Mouse (Mus musculus) MN1 (cell line): ENCODE data around the gene Stk10.
"Not testable (repeated sequence)": the region's sequence is repeated elsewhere in the genome, so short reads cannot be mapped to it uniquely, and the experiment has no call there.

ENCODE experiments used
- DNase-seq: peaks from one replicate; pipeline ENCODE4 v3.0.0-alpha.2; 2016; ENCODE audit warnings: low spot score

Gene Stk10

GRCm38 (mm10) chr11:32601528-32602323 lies 68.6 kb downstream of the Stk10 start:
- DNase-seq, result no peak

- DNase-seq, result no peak
These were observed 71.6 kb downstream of the Stk10 start for GRCm38 (mm10) chr11:32604663-32605062.

DNA sequence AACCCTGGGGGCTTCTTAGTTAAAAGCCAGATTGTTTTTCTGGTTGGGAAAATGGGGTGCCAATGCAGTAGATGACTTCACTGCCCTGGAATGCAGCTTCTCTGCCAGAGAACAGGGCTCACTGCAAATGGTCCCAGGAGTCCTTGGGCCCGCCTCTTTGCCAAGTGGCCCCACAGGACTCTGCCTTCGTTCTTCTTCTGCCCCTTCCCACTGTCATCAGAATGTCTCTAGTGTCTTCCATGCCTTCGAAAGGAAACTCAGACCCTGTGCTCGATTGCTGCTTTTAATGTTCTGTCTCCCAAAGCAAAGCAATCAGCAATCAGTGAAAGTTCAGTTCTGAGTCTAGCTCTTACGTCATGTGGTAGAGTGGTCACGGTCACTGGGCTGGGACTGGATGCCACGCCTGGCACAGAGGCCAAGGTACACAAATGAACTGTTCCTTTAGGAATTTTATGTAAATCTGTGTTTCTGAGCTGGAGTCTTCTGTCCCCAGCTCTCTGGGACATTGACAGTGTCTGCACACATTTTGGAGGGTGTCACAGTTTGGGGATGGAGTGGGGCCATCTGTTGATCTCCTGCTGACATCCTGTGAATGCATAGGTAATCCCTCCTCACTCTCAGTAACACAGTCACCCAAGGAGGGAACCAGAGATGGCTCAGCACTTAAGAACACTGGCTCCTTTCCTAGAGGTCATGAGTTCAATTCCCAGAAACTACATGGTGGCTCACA lies 72.2 kb downstream of the Stk10 start:
- no peak for DNase-seq

- no peak for DNase-seq
These were observed 72.8 kb downstream of the Stk10 start for GRCm38 (mm10) chr11:32605907-32606306.

DNA sequence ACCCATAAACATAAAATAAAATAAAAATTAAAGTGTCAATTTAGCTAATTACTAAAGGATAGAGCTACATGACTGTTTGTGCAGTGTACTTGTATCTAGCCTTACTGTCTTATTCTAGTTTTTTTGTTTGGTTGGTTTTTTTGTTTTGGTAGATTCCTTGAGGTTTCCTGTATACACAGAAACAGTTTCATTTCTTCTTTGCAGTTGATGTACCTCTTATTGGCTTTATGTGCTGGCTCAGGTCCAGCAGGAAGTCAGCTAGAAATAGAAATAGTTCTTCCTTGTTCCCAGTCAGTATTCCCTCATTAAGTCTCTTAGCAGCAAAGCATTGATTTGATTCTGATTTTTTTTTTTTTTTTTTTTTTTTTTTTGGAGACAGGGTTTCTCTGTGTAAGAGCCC lies 74.2 kb downstream of the Stk10 start:
- no peak for DNase-seq

DNA sequence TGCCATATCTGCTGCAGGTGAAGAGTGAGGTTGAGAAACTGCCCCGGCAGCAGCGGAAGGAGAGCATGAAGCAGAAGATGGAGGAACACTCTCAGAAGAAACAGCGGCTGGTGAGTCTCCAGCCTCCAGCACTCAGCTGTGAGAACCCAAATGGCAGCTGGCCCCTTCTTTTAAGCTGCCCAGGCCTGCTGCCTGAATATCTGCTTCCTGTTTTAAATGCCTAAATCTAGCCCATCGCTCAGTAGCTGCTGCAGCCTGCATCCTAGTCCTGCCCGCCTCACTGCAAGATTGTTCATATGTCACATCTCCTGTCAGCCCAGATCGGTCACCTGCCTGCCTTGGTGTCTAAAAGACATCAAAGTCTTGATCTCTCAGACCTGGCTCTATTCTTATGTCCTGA lies 77.5 kb downstream of the Stk10 start:
- no peak for DNase-seq

DNA sequence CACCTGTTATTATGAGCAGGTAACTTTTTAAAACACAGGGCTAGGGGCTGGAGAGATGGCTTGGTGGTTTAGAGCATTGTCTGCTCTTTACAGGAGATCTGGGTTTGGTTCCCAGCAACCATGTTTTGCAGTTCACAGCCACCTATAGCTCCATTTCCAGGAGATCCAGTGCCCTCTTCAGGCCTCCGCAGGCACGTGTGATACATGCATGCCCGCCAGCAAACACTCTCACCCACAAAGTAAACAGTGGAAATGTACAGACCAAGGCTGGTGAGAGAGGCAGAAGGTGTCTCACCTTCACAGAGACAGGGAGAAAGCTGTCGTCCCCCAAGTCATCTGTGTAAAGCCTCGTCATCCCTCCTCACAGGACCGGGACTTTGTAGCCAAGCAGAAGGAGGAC lies 79.2 kb downstream of the Stk10 start:
- DNase-seq, result no peak

DNA sequence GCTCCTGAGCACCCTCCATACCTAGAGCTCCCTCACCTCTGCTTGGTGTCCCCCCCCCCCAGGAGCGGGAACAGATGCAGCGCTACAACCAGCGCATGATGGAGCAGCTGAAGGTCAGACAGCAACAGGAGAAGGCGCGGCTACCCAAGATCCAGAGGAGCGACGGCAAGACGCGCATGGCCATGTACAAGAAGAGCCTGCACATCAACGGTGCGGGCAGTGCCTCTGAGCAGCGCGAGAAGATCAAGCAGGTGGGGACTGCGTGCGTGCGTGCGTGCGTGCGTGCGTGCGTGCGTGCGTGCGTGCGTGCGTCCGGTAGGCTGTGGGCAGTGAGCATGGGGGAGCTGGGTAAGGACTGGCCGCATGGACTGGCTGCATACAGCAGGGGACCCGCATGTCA lies 81.4 kb downstream of the Stk10 start:
- DNase-seq, result no peak

GRCm38 (mm10) chr11:32615561-32615960 lies 82.5 kb downstream of the Stk10 start:
- no peak for DNase-seq

GRCm38 (mm10) chr11:32616091-32616490 lies 83.0 kb downstream of the Stk10 start:
- no peak for DNase-seq

- DNase-seq, result no peak
These were observed 84.9 kb downstream of the Stk10 start for GRCm38 (mm10) chr11:32618036-32618435.

- not testable (repeated sequence) for DNase-seq
These were observed 85.5 kb downstream of the Stk10 start for GRCm38 (mm10) chr11:32618641-32619040.

GRCm38 (mm10) chr11:32619257-32619816 lies 86.2 kb downstream of the Stk10 start:
- DNase-seq, result peak; percentile 73

DNA sequence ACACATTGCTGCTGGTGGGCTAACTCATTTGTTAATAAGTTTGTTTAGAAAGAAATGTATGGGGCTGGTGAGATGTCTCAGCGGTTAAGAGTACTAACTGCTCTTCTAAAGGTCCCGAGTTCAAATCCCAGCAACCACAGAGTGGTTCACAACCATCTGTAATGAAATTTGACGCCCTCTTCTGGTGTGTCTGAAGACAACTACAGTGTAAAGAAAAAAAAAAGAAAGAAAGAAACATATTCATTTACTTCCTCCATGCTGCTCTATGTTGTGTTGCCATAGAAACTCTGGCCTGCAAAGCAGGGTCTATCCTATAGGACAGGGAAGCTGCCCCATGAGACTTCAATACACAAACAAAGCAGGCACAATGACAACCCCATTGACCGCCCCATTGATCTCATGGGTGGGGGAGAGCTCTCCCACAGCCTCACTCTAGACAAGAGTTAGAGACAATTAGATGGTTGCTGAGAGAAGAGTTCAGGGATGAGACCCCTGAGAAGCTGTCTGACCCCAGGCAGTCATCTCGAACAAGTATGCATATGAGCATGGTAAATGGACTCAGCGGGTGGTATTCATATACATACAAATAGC lies 86.9 kb downstream of the Stk10 start:
- no peak for DNase-seq

DNA sequence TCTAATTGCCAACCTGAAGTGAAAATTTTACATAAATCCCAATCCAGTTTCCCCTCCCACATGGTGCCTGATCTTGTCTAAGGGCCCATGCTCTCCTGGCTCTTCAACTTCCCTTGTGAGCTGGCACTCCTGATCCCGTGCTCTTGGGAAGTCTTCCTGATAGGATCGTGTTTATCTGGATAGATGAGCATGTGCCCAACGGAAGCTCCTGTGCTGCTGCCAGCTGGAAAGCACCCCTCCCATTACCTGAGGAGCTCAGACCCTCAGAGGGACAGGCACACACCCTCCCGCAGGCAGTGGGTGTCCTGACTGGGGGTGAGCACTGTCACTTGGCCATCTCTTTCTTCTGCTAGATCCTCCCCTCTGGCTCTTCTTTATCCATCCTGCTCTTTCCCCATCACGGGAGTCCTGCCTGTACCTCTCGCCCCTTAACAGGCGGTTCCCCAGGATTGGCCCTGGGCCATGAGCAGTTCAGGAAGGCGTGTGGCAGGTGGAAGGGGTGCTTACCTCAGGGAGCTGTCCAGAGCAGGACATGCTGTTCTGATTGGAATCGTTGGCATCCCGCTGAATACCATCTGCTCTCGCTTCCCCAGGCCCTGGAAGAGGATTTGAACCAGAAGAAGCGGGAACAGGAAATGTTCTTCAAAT lies 88.8 kb downstream of the Stk10 start:
- no peak for DNase-seq

DNA sequence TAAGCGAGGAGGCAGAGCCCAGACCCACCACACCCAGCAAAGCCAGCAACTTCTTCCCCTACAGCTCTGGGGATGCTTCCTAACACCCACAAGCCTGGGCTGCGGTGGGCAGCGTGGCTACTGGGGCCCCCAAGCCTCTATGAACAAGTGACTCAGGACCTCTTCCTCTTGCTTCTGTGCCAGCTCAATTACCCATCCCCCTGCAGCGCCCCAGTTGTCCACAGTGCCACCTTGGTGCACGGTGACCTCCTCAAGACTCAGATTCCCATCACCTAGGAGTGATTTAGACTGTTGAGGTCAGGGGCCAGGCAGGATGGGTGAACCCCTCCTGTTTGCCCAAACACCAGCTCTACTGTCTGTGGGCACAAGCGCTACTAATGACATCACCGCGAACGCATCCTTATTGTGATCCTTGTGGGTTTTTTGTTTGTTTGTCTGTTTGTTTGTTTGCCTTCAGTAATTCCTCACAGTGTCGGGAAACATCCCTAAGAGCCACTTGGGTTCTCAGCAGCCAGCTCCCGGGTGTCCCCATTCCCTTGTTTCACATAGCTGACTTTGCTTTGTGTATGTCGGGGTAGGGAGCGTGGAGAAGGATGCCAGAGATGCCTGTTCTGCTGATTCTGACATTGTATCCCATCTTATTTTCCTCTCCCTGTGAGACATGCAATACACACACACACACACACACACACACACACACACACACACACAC lies 89.5 kb downstream of the Stk10 start:
- DNase-seq, result no peak

DNA sequence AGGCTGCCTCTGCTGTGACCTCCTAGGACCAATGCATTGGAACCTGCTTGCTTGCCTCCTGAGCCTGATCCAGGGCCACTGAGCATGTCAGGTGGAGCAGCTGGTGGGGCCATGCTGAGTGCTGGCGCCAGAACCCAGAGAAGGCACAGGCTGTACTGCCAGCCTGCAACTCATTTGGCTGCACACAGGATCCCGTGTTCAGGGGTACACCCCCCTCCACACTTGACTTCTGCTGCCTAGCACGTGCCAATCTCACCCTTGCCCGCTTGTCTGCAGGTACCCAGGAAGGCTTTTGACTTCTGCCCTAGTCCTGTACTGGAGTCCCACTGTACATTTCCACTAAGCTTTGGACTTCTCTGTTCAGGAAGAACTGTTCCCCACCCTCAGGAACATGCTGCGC lies 90.1 kb downstream of the Stk10 start:
- no peak for DNase-seq

DNA sequence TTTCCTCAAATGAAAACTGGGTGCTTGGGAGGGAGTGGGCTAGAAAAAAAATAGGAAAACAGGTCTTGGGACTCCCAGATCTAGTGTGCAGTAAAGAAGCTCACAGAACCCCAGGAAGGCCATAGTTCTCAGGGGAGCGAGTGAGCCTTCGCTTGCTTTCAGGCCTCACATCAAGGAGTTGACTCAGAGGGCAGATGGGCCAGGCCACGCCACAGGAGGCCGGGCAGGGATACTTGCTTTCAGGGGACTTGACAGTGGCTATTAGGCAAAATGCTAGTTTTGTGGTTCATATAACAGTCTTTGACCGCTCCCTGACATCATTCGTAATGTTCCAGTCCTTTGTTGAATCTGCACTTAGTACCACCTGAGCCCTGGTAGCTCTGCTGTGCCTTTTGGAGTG lies 90.8 kb downstream of the Stk10 start:
- no peak for DNase-seq

DNA sequence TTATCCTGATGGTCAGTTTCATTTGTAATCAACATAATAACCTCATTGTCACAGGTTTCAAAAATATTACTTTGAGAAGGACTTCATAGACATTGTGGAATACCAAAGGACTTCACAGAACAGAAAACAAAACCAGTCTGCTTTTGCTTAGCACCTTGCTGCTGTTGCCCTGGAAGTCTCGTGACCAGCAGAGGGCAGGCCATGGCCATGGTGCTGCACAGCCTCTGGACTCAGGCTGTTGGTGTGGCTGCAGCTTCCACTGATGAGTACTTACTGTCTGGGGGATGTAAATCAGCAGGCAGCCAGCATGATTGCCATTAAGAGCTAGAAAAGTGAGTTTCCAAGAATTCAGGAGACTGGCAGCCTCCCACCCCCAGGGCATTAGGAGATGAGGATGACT lies 92.6 kb downstream of the Stk10 start:
- peak; percentile 78 for DNase-seq

DNA sequence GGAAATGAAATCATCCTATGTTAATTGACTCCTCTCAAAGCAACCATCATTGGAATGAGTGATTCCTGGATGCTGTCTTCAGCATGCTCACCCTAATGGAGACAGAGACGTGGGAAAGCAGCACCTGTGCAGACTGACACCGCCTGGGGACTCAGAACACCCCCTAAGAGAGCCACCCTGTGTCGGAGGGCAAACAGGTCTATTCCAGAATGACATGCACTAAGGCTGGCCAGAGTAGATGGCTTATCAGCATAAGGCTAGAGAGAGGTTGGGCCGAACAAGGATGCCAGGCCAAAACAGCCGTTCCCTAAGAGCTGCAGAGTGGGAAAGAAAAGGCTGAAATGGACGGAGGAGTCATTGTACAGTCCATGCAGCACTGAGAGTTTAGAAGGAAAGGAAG lies 93.0 kb downstream of the Stk10 start:
- DNase-seq, result no peak

GRCm38 (mm10) chr11:32627900-32628299 lies 94.8 kb downstream of the Stk10 start:
- DNase-seq, result no peak
